Mouse (Mus musculus) MEL (cell line): ENCODE measurements around the gene Ncan. TPM values are rescaled to one million over a fixed set of nuclear protein-coding genes. Genes with fewer than 3 reads are reported as not detected.

Source experiments
- polyA plus RNA-seq, 2 experiments: library from polyadenylated mRNA; stranded (reverse) in 1 of 2; unstranded in 1 of 2; fragments of >175 nt in 1 of 2; fragments of >200 nt in 1 of 2; gene quantifications; 2 replicates each; pipeline versions ENCODE4 v1.2.1 to v1.2.4; 2012; ENCODE audit warnings: low replicate concordance in 2 of 2, low read depth in 1 of 2; ENCODE audit not compliant: insufficient read length in 2 of 2, insufficient read depth in 1 of 2, missing spikeins in 1 of 2
- total RNA-seq: library from RNA; depleted of rRNA; stranded (reverse); fragments of 300-350 nt; gene quantifications from 2 replicates; pipeline ENCODE4 v1.2.3, GENCODE M21; 2012; rRNA removed

Gene Ncan
- total and polyA plus RNA-seq, 3 experiments = not detected

Other genes with a start within 250 kb of the Ncan start
- gene Cilp2, start 233.2 kb downstream of the Ncan start, total RNA-seq = 0.04 TPM in 1 of 2 replicates, not detected in the other
- gene Cilp2, start 233.2 kb downstream of the Ncan start, polyA plus RNA-seq = under 1 TPM in 1 of 2 experiments, not detected in 1; 0.03 TPM
- 2.1 and 3.4 TPM in 2 replicates for gene Tssk6, start 218.7 kb downstream of the Ncan start, total RNA-seq
- 1 to 10 TPM in 1 of 2 experiments, not detected in 1; 3.8 TPM for gene Tssk6, start 218.7 kb downstream of the Ncan start, polyA plus RNA-seq
- gene Ndufa13, start 218.3 kb downstream of the Ncan start, total RNA-seq = 114 and 122 TPM in 2 replicates
- gene Ndufa13, start 218.3 kb downstream of the Ncan start, polyA plus RNA-seq = 10 to 100 TPM in 1 of 2 experiments, not detected in 1; 97.7 TPM
- 1.2 and 8.2 TPM in 2 replicates for gene Yjefn3, start 218.2 kb downstream of the Ncan start, total RNA-seq
- gene Yjefn3, start 218.2 kb downstream of the Ncan start, polyA plus RNA-seq = 1 to 10 TPM in 1 of 2 experiments, not detected in 1; 5.3 TPM
- gene Gatad2a, start 124.5 kb downstream of the Ncan start, total RNA-seq = 101 and 111 TPM in 2 replicates
- 100 to 1,000 TPM in 1 of 2 experiments, 10 to 100 TPM in 1; 38.0 to 129 TPM for gene Gatad2a, start 124.5 kb downstream of the Ncan start, polyA plus RNA-seq
- gene Mau2, start 78.1 kb downstream of the Ncan start, total RNA-seq = 39.0 and 39.2 TPM in 2 replicates
- 10 to 100 TPM in 1 of 2 experiments, not detected in 1; 43.4 TPM for gene Mau2, start 78.1 kb downstream of the Ncan start, polyA plus RNA-seq
- gene Sugp1, start 78.1 kb downstream of the Ncan start, total RNA-seq = 27.1 and 29.9 TPM in 2 replicates
- gene Sugp1, start 78.1 kb downstream of the Ncan start, polyA plus RNA-seq = 10 to 100 TPM in 1 of 2 experiments, not detected in 1; 45.5 TPM
- gene Tm6sf2, start 47.9 kb downstream of the Ncan start, total RNA-seq = 0.78 and 1.0 TPM in 2 replicates
- gene Tm6sf2, start 47.9 kb downstream of the Ncan start, polyA plus RNA-seq = 1 to 10 TPM in 1 of 2 experiments, not detected in 1; 1.2 TPM
- gene Hapln4, start 37.4 kb downstream of the Ncan start, total RNA-seq = not detected in 2 replicates
- under 1 TPM in 1 of 2 experiments, not detected in 1; 0.03 TPM for gene Hapln4, start 37.4 kb downstream of the Ncan start, polyA plus RNA-seq
- 20.8 and 24.6 TPM in 2 replicates for gene Nr2c2ap, start 10.5 kb upstream of the Ncan start, total RNA-seq
- gene Nr2c2ap, start 10.5 kb upstream of the Ncan start, polyA plus RNA-seq = 10 to 100 TPM in 1 of 2 experiments, not detected in 1; 55.7 TPM
- gene Rfxank, start 18.3 kb upstream of the Ncan start, total RNA-seq = 5.0 and 5.5 TPM in 2 replicates
- 1 to 10 TPM in 1 of 2 experiments, not detected in 1; 7.2 TPM for gene Rfxank, start 18.3 kb upstream of the Ncan start, polyA plus RNA-seq
- 49.5 and 62.8 TPM in 2 replicates for gene Borcs8, start 18.6 kb upstream of the Ncan start, total RNA-seq
- 10 to 100 TPM in 1 of 2 experiments, not detected in 1; 73.0 TPM for gene Borcs8, start 18.6 kb upstream of the Ncan start, polyA plus RNA-seq
- gene Mef2b, start 18.8 kb upstream of the Ncan start, total RNA-seq = 2.0 and 2.5 TPM in 2 replicates
- gene Mef2b, start 18.8 kb upstream of the Ncan start, polyA plus RNA-seq = 1 to 10 TPM in 1 of 2 experiments, not detected in 1; 6.5 TPM
- gene Tmem161a, start 51.5 kb upstream of the Ncan start, total RNA-seq = 45.1 and 50.7 TPM in 2 replicates
- gene Tmem161a, start 51.5 kb upstream of the Ncan start, polyA plus RNA-seq = 10 to 100 TPM in 1 of 2 experiments, not detected in 1; 51.4 TPM
- 4.4 and 5.2 TPM in 2 replicates for gene Slc25a42, start 91.4 kb upstream of the Ncan start, total RNA-seq
- 10 to 100 TPM in 1 of 2 experiments, not detected in 1; 12.1 TPM for gene Slc25a42, start 91.4 kb upstream of the Ncan start, polyA plus RNA-seq
- gene Sugp2, start 113.4 kb upstream of the Ncan start, total RNA-seq = 23.9 and 25.3 TPM in 2 replicates
- 10 to 100 TPM in 1 of 2 experiments, not detected in 1; 27.4 TPM for gene Sugp2, start 113.4 kb upstream of the Ncan start, polyA plus RNA-seq
- 50.2 and 63.9 TPM in 2 replicates for gene Armc6, start 113.6 kb upstream of the Ncan start, total RNA-seq
- gene Armc6, start 113.6 kb upstream of the Ncan start, polyA plus RNA-seq = 10 to 100 TPM in 1 of 2 experiments, not detected in 1; 39.5 TPM
- gene Homer3, start 162.0 kb upstream of the Ncan start, total RNA-seq = 8.2 and 12.2 TPM in 2 replicates
- 10 to 100 TPM in 1 of 2 experiments, not detected in 1; 22.8 TPM for gene Homer3, start 162.0 kb upstream of the Ncan start, polyA plus RNA-seq
- gene Ddx49, start 181.6 kb upstream of the Ncan start, total RNA-seq = 94.1 and 102 TPM in 2 replicates
- 100 to 1,000 TPM in 1 of 2 experiments, not detected in 1; 116 TPM for gene Ddx49, start 181.6 kb upstream of the Ncan start, polyA plus RNA-seq
- 132 and 134 TPM in 2 replicates for gene Cope, start 181.6 kb upstream of the Ncan start, total RNA-seq
- 100 to 1,000 TPM in 1 of 2 experiments, not detected in 1; 232 TPM for gene Cope, start 181.6 kb upstream of the Ncan start, polyA plus RNA-seq
- 3.4 and 5.0 TPM in 2 replicates for gene Cers1, start 194.9 kb upstream of the Ncan start, total RNA-seq
- 1 to 10 TPM in 1 of 2 experiments, not detected in 1; 7.7 TPM for gene Cers1, start 194.9 kb upstream of the Ncan start, polyA plus RNA-seq
- 1.9 and 2.6 TPM in 2 replicates for gene Gdf1, start 208.9 kb upstream of the Ncan start, total RNA-seq
- 1 to 10 TPM in 1 of 2 experiments, not detected in 1; 1.9 TPM for gene Gdf1, start 208.9 kb upstream of the Ncan start, polyA plus RNA-seq
- gene Upf1, start 232.4 kb upstream of the Ncan start, total RNA-seq = 55.4 and 56.3 TPM in 2 replicates
- gene Upf1, start 232.4 kb upstream of the Ncan start, polyA plus RNA-seq = 100 to 1,000 TPM in 1 of 2 experiments, 10 to 100 TPM in 1; 89.5 to 289 TPM